Mouse (Mus musculus): ENCODE measurements around the gene Lekr1.

Lekr1 gene

GRCm38 (mm10) chr3:65842515-65843184, 176.6 kb downstream of the Lekr1 start:
- no peak for DNase-seq

GRCm38 (mm10) chr3:65843185-65843552, 177.1 kb downstream of the Lekr1 start:
- DNase-seq, result no peak

GRCm38 (mm10) chr3:65844302-65844701, 178.3 kb downstream of the Lekr1 start:
- no peak for DNase-seq

- DNase-seq, result no peak
Measured at GRCm38 (mm10) chr3:65844851-65845552, 179.0 kb downstream of the Lekr1 start.

GRCm38 (mm10) chr3:65847158-65847787, 181.2 kb downstream of the Lekr1 start:
- no peak for DNase-seq

- DNase-seq, result no peak
Measured at GRCm38 (mm10) chr3:65853746-65854145, 187.7 kb downstream of the Lekr1 start.

GRCm38 (mm10) chr3:65855521-65855920, 189.5 kb downstream of the Lekr1 start:
- no peak for DNase-seq

- no peak for DNase-seq
Measured at GRCm38 (mm10) chr3:65858118-65858517, 192.1 kb downstream of the Lekr1 start.

GRCm38 (mm10) chr3:65858741-65859348, 192.8 kb downstream of the Lekr1 start:
- DNase-seq, result no peak

GRCm38 (mm10) chr3:65859750-65860149, 193.7 kb downstream of the Lekr1 start:
- DNase-seq, result no peak

GRCm38 (mm10) chr3:65860903-65861302, 194.9 kb downstream of the Lekr1 start:
- DNase-seq, result no peak

GRCm38 (mm10) chr3:65861471-65861881, 195.4 kb downstream of the Lekr1 start:
- no peak for DNase-seq

GRCm38 (mm10) chr3:65863297-65863696, 197.3 kb downstream of the Lekr1 start:
- peak; percentile 80 to 84 for DNase-seq

GRCm38 (mm10) chr3:65863762-65864377, 197.8 kb downstream of the Lekr1 start:
- DNase-seq, result peak in 1 of 2 experiments; percentile 22

- peak in 1 of 2 experiments; percentile 28 for DNase-seq
Measured at GRCm38 (mm10) chr3:65868931-65869330, 202.9 kb downstream of the Lekr1 start.

GRCm38 (mm10) chr3:65869724-65870123, 203.7 kb downstream of the Lekr1 start:
- no peak for DNase-seq

GRCm38 (mm10) chr3:65871188-65871603, 205.2 kb downstream of the Lekr1 start:
- DNase-seq, result peak; percentile 50 to 57

GRCm38 (mm10) chr3:65871609-65872272, 205.7 kb downstream of the Lekr1 start:
- DNase-seq, result no peak

- DNase-seq, result no peak
Measured at GRCm38 (mm10) chr3:65873093-65873830, 207.2 kb downstream of the Lekr1 start.

All from cerebellum, adult 18-20 months (tissue).